Mouse (Mus musculus): ENCODE results near the gene Prdm8. TPM values are rescaled to one million over a fixed set of nuclear protein-coding genes. Genes with fewer than 3 reads are reported as not detected.

Prdm8 gene
- polyA plus RNA-seq, 1 experiment from 2014 or later, result 4.9 TPM

DNA sequence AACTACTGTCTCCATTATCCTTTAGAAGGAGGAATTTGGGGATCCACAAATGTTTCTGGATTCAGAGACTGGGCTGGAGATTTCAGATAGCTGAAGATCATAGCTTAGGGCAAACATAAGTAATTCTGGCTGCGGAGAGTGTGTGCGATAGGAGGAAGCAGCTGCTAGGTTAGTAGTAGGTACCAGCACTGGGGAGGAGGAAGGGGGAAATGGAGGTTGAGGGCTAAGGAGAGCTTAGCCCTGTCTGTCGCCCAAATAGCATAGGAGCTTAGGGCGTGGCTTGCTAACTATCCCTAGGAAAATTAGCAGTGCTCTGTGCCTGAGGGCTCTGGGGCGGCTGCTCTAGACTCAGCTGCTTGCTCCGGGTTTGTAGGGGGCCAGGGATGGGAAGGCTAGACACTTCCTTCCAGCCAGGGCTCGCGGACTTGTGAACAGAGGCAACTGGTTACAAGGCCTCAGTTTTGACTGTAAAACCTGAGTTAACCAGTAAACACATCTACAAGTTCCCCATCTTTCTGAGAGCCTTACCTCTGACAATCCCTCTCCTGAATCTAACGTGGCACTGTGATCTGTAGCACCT is 4.7 kb downstream of the Prdm8 start:
- H3K27ac ChIP-seq, result no peak overlapping the region
- H3K36me3 ChIP-seq (replicated peaks; ENCODE audit: control insufficient read depth, insufficient read depth), result no peaks in the 10 kb centered on the region
- peaks cover 25% of the 10 kb centered on the region for H3K4me1 ChIP-seq (replicated peaks; ENCODE audit: control insufficient read depth, insufficient read depth, low read length)
- DNase-seq (ENCODE audit: low spot score), result no peak
- H3K9me3 ChIP-seq (ENCODE audit: control insufficient read depth, low read length), result no peaks in the 10 kb centered on the region
- peaks cover 76% of the 10 kb centered on the region for H3K27me3 ChIP-seq (ENCODE audit: control insufficient read depth, insufficient read depth, low read length)
- ATAC-seq (ENCODE audit: low FRiP score), result no peak
- H3K4me3 ChIP-seq (replicated peaks; ENCODE audit: low read length), result no peak overlapping the region
- H3K9ac ChIP-seq, result no peak overlapping the region
- no peak overlapping the region for H3K4me2 ChIP-seq (replicated peaks)
- 20% methylated on average over 9 of the region's 9 CpGs for WGBS

- Histone ChIP-seq H3K4me1 (replicated peaks; ENCODE audit: control insufficient read depth, insufficient read depth, low read length) (peaks cover 22% of the 10 kb centered on the region), H3K36me3 (replicated peaks; ENCODE audit: control insufficient read depth, insufficient read depth) (no peaks in the 10 kb centered on the region), H3K9ac (no peak overlapping the region), H3K9me3 (ENCODE audit: control insufficient read depth, low read length) (no peaks in the 10 kb centered on the region), H3K27ac (no peak overlapping the region), H3K4me2 (replicated peaks) (no peak overlapping the region), H3K4me3 (replicated peaks; ENCODE audit: low read length) (no peak overlapping the region), H3K27me3 (ENCODE audit: control insufficient read depth, insufficient read depth, low read length) (peaks cover 76% of the 10 kb centered on the region)
- ATAC-seq (ENCODE audit: low FRiP score) (no peak), DNase-seq (ENCODE audit: low spot score) (no peak)
- 8% methylated on average over 15 of the region's 15 CpGs for WGBS
These were observed 5.6 kb downstream of the Prdm8 start for GRCm38 (mm10) chr5:98172502-98173181.

DNA sequence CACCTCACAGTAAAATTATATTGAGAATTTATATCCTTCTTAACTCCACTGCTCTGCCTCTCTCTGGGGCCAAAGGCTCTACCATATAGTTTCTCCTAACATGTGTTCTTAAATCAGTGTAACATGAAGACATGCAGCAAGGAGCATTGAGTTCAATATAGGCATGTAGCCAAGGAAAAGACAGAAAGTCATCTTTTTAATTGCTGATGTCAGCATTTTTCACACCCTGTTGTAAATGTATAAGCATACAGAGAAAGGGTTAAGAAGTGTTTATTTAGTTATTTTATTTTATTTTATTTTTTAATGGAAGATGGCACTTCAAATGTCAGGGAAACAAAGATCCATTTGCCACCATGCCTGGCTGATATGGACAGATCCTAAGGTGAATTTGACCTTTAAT is 6.7 kb downstream of the Prdm8 start:
- no peak overlapping the region for H3K27ac ChIP-seq
- ATAC-seq (ENCODE audit: low FRiP score) (no peak), DNase-seq (ENCODE audit: low spot score) (no peak)
- no peak overlapping the region for H3K4me3 ChIP-seq (replicated peaks; ENCODE audit: low read length)
- no peak overlapping the region for H3K9ac ChIP-seq
- peaks cover 12% of the 10 kb centered on the region for H3K4me1 ChIP-seq (replicated peaks; ENCODE audit: control insufficient read depth, insufficient read depth, low read length)
- H3K9me3 ChIP-seq (ENCODE audit: control insufficient read depth, low read length), result no peaks in the 10 kb centered on the region
- H3K4me2 ChIP-seq (replicated peaks), result no peak overlapping the region
- no peaks in the 10 kb centered on the region for H3K36me3 ChIP-seq (replicated peaks; ENCODE audit: control insufficient read depth, insufficient read depth)
- H3K27me3 ChIP-seq (ENCODE audit: control insufficient read depth, insufficient read depth, low read length), result peaks cover 83% of the 10 kb centered on the region

DNA sequence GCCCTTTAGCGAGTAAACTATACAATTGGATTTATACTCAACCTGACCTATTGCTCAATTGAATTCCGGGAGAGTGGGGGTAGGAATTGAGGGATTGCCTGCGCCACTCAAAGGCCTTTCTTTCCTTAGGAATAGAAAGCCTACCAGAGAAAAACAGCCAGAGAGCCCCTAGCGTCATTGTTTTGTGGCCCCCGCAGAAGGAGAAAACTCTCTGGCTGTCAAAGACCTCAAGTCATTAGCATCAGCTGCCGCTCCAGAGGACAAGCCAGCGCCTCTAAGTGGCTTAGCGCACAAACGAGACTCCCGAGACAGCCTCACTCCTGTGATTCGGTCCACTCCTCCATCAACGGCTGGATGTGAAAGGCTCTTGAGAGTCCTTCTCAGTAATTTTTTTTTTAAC is 12.6 kb downstream of the Prdm8 start:
- Histone ChIP-seq H3K27me3 (ENCODE audit: control insufficient read depth, insufficient read depth, low read length) (peaks cover 62% of the 10 kb centered on the region), H3K4me3 (replicated peaks; ENCODE audit: low read length) (peak overlapping the region; percentile 55), H3K36me3 (replicated peaks; ENCODE audit: control insufficient read depth, insufficient read depth) (no peaks in the 10 kb centered on the region), H3K4me2 (replicated peaks) (peak overlapping the region; percentile 86), H3K27ac (no peak overlapping the region), H3K4me1 (replicated peaks; ENCODE audit: control insufficient read depth, insufficient read depth, low read length) (peaks cover 18% of the 10 kb centered on the region; the same call in 1 of the 2 replicates), H3K9ac (no peak overlapping the region), H3K9me3 (ENCODE audit: control insufficient read depth, low read length) (no peaks in the 10 kb centered on the region)
- no peak for ATAC-seq (ENCODE audit: low FRiP score)
- no peak for DNase-seq (ENCODE audit: low spot score)
- 1% methylated on average over 12 of the region's 12 CpGs for WGBS

DNA sequence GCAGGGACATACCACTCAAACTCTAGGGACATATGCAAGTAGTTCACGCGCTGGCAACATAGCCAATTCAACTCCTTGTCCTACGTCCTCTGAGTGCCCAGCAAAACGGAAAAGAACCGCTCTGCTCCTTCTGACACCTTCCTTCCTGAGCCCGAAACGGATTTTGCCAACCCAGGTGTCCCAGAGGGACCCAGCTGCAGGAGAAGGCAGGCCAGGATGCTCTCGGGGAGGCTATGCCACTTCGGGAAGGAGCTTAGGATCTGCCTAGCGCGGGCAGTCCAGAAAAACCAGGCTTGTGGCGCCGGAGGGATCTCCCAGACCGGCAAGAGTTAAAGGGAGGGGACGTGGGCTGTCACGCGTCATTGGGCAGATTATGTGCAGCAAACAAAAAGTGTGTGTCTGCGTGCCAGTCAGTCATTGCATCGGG is 13.5 kb downstream of the Prdm8 start:
- Histone ChIP-seq H3K27me3 (ENCODE audit: control insufficient read depth, insufficient read depth, low read length) (peaks cover 69% of the 10 kb centered on the region), H3K27ac (peak overlapping the region; percentile 75), H3K4me2 (replicated peaks) (peak overlapping the region; percentile 86), H3K4me3 (replicated peaks; ENCODE audit: low read length) (peak overlapping the region; percentile 55), H3K9ac (peak overlapping the region; percentile 46), H3K4me1 (replicated peaks; ENCODE audit: control insufficient read depth, insufficient read depth, low read length) (peaks cover 18% of the 10 kb centered on the region), H3K36me3 (replicated peaks; ENCODE audit: control insufficient read depth, insufficient read depth) (no peaks in the 10 kb centered on the region), H3K9me3 (ENCODE audit: control insufficient read depth, low read length) (no peaks in the 10 kb centered on the region)
- 0% methylated on average over 19 of the region's 19 CpGs for WGBS
- ATAC-seq (ENCODE audit: low FRiP score), result peak; percentile 58
- DNase-seq (ENCODE audit: low spot score), result peak; percentile 73

DNA sequence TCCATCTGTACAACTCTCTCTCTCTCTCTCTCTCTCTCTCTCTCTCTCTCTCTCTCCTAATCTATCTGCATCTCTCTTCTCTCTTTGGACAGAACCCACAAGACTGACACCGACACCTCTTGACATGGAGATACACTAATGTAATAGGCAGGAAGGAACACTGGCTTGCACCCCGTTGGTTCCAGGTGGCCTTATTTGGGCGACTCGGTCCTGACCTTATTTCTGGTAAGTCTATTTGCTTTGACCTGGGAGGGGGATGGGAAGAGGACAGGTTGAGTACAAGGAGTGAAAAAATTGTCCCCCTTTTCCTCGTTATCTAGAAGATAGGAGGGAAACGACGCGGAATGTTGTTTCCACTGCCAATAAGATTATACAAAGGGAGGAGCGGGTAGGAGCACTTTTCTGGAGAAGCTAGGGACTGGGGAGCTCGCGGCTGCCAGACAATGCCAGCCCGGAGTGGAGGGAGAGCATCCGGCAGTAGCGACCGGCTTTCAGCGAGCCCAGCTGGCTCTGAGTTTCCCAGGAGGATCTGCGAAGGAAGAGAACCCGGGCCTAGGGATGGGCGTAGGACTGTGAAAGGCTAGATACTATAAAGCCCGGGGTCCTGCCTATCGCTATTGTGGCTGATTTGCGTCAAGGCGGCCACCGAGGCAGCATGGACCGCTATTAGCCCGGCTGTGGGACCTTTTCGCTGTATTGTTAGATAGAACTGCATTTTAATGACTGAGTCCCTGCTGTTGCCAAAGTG is 14.1 kb downstream of the Prdm8 start:
- under 1% methylated on average over 27 of the region's 27 CpGs for WGBS
- peaks cover 71% of the 10 kb centered on the region for H3K27me3 ChIP-seq (ENCODE audit: control insufficient read depth, insufficient read depth, low read length)
- H3K27ac ChIP-seq, result peak overlapping the region; percentile 75
- peak; percentile 45 for DNase-seq (ENCODE audit: low spot score)
- H3K9ac ChIP-seq, result peak overlapping the region; percentile 46
- peak overlapping the region; percentile 55 for H3K4me3 ChIP-seq (replicated peaks; ENCODE audit: low read length)
- no peaks in the 10 kb centered on the region for H3K9me3 ChIP-seq (ENCODE audit: control insufficient read depth, low read length)
- H3K4me1 ChIP-seq (replicated peaks; ENCODE audit: control insufficient read depth, insufficient read depth, low read length), result peaks cover 22% of the 10 kb centered on the region
- ATAC-seq (ENCODE audit: low FRiP score), result peak; percentile 43
- peak overlapping the region; percentile 86 for H3K4me2 ChIP-seq (replicated peaks)
- H3K36me3 ChIP-seq (replicated peaks; ENCODE audit: control insufficient read depth, insufficient read depth), result no peaks in the 10 kb centered on the region

DNA sequence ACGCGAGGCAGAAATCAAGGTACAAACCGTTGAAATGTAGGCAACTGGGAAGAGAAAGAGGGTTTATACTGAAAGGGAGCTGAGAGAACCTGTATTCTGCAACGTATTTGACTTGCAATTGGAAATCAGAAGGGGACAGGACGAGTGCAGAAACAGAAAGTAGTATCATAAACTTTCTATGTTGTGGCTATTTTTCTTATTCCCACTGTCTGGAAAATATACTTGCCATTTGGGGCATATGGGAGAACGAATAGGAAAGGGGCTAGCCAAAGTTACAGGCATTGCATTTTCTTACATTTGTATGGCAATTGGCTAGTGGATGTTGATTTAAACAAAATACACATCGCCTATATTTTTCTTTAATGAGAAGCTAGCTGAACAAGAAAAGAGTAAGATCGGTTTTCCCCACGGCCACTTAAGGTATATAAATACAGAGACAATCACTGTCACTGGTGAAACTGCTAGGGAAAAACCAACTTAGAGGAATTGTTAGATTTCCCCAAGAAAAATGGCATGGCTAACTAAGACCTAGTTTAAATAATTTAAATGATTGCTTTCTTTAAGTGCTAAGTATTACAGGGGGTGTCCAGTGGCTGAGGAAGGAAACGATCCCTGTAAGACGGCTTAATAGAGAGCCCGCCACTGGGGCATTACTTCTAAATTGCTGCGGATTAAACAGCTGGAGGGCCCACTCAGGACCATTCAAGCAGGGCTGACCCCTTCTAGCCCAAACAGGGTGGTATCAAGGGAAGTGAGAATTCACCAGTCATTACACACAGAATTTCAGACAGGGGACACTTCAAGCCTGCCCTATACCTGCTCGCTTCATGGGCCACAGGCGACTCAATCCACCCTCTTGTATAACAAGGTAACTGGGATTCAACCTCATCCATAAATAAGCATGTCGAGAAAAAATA is 14.9 kb downstream of the Prdm8 start:
- Histone ChIP-seq H3K9me3 (ENCODE audit: control insufficient read depth, low read length) (no peaks in the 10 kb centered on the region), H3K4me2 (replicated peaks) (peak overlapping the region; percentile 86), H3K9ac (peak overlapping the region; percentile 46), H3K27me3 (ENCODE audit: control insufficient read depth, insufficient read depth, low read length) (peaks cover 71% of the 10 kb centered on the region), H3K27ac (peak overlapping the region; percentile 75), H3K4me1 (replicated peaks; ENCODE audit: control insufficient read depth, insufficient read depth, low read length) (peaks cover 25% of the 10 kb centered on the region), H3K4me3 (replicated peaks; ENCODE audit: low read length) (peak overlapping the region; percentile 55), H3K36me3 (replicated peaks; ENCODE audit: control insufficient read depth, insufficient read depth) (no peaks in the 10 kb centered on the region)
- ATAC-seq (ENCODE audit: low FRiP score) (no peak), DNase-seq (ENCODE audit: low spot score) (peak; percentile 33)
- WGBS, result 3% methylated on average over 16 of the region's 16 CpGs

- peak overlapping the region; percentile 46 for H3K9ac ChIP-seq
- H3K4me3 ChIP-seq (replicated peaks; ENCODE audit: low read length), result peak overlapping the region; percentile 55
- peak overlapping the region; percentile 75; the same call in 1 of the 2 replicates for H3K27ac ChIP-seq
- no peaks in the 10 kb centered on the region for H3K36me3 ChIP-seq (replicated peaks; ENCODE audit: control insufficient read depth, insufficient read depth)
- DNase-seq (ENCODE audit: low spot score) (peak; percentile 40), ATAC-seq (ENCODE audit: low FRiP score) (0 out of 2 replicates have a peak, but pooled peaks have one; percentile 9)
- H3K9me3 ChIP-seq (ENCODE audit: control insufficient read depth, low read length), result no peaks in the 10 kb centered on the region
- peaks cover 71% of the 10 kb centered on the region for H3K27me3 ChIP-seq (ENCODE audit: control insufficient read depth, insufficient read depth, low read length)
- H3K4me1 ChIP-seq (replicated peaks; ENCODE audit: control insufficient read depth, insufficient read depth, low read length), result peaks cover 25% of the 10 kb centered on the region
- H3K4me2 ChIP-seq (replicated peaks), result peak overlapping the region; percentile 86
- 0% methylated on average over 5 of the region's 5 CpGs for WGBS
These were observed 15.6 kb downstream of the Prdm8 start for GRCm38 (mm10) chr5:98182603-98182920.

Data from hindbrain, embryonic 14.5 days (tissue).